Mouse (Mus musculus): ENCODE measurements around the gene Zfp61. TPM values are rescaled to one million over a fixed set of nuclear protein-coding genes. Genes with fewer than 3 reads are reported as not detected.

The Zfp61 gene
- total RNA-seq (2012; rRNA removed) = 9.2 and 9.9 TPM in 2 replicates
- polyA plus RNA-seq (2012; ENCODE audit: insufficient read depth in 1 of 2, insufficient read length in 2 of 2, low read depth in 1 of 2, low replicate concordance in 2 of 2, missing spikeins in 1 of 2) = 10 to 100 TPM in 1 of 2 experiments, not detected in 1; 15.3 TPM

- peak within 1 kb of the TSS; percentile 59 to 76 for H3K4me3 ChIP-seq (ENCODE audit: control insufficient read depth in 1 of 2, insufficient read depth in 1 of 2, low read depth in 2 of 2, low read length in 2 of 2)
- no peaks in the 10 kb centered on the region for H3K9me3 ChIP-seq (replicated peaks; ENCODE audit: insufficient read depth, low read length)
- peak; percentile 72 for DNase-seq (ENCODE audit: low read depth, low spot score)
- peak within 1 kb of the TSS; percentile 55; the same call in 1 of the 2 replicates for H3K27ac ChIP-seq (ENCODE audit: control insufficient read depth, low read depth, low read length)
- no peaks in the 10 kb centered on the region for H3K36me3 ChIP-seq (ENCODE audit: control insufficient read depth in 1 of 2, insufficient read depth in 2 of 2, low read length in 2 of 2)
- H3K4me1 ChIP-seq (ENCODE audit: control insufficient read depth in 1 of 2, insufficient read depth in 2 of 2, low read length in 2 of 2) = no peaks in the 10 kb centered on the region; a peak in 1 of 4 replicates
- H3K9ac ChIP-seq (ENCODE audit: control insufficient read depth, low read depth, low read length, poor library complexity, severe bottlenecking) = peak within 1 kb of the TSS; percentile 65
- H3K79me2 ChIP-seq (ENCODE audit: control insufficient read depth, insufficient read depth, low read length, poor library complexity) = peaks cover 5% of the 10 kb centered on the region
- no peaks in the 10 kb centered on the region for H3K27me3 ChIP-seq (ENCODE audit: control insufficient read depth in 1 of 2, insufficient read depth in 2 of 2, low read length in 2 of 2)
- TF ChIP-seq NELFE (IDR thresholded peaks at IDR 0.05; ENCODE audit: low read depth, low read length) = no peak; the same call in 1 of the 2 replicates
- 0 out of 2 replicates have a peak, but pooled peaks have one; percentile 30 for TF ChIP-seq MXI1 (IDR thresholded peaks at IDR 0.05; ENCODE audit: low read depth, low read length)
- TF ChIP-seq POLR2AphosphoS2 (IDR thresholded peaks at IDR 0.05; ENCODE audit: low read length) = peak; percentile 27; the same call in 1 of the 2 replicates
- TF ChIP-seq MYB (IDR thresholded peaks at IDR 0.05; ENCODE audit: low read depth, low read length) = no peak
- peak in 1 of 2 experiments; percentile 48; a peak in 1 of 4 replicates for TF ChIP-seq POLR2A (IDR thresholded peaks at IDR 0.05; ENCODE audit: control insufficient read depth in 1 of 2, insufficient read depth in 1 of 2, low read depth in 1 of 2, low read length in 2 of 2, poor library complexity in 1 of 2)
- no peak for TF ChIP-seq ELF1 (IDR thresholded peaks at IDR 0.05; ENCODE audit: low read depth, low read length)
- no peak for TF ChIP-seq ZNF384 (IDR thresholded peaks at IDR 0.05; ENCODE audit: low read depth, low read length)
- no peak for TF ChIP-seq SMC3 (IDR thresholded peaks at IDR 0.05; ENCODE audit: low read depth, low read length)
- TF ChIP-seq E2F4 (IDR thresholded peaks at IDR 0.05; ENCODE audit: borderline replicate concordance, low read depth, low read length) = no peak
- TF ChIP-seq CHD1 (IDR thresholded peaks at IDR 0.05; ENCODE audit: low read depth, low read length) = no peak
- TF ChIP-seq TBP (IDR thresholded peaks at IDR 0.05; ENCODE audit: low read depth, low read length) = no peak
- TF ChIP-seq MAZ (IDR thresholded peaks at IDR 0.05; ENCODE audit: low read depth, low read length) = no peak
- TF ChIP-seq RCOR1 (IDR thresholded peaks at IDR 0.05; ENCODE audit: low read depth, low read length) = no peak
- peak; percentile 69; the same call in 1 of the 2 replicates for TF ChIP-seq ZMIZ1 (IDR thresholded peaks at IDR 0.05; ENCODE audit: low read depth, low read length)
- no peak for TF ChIP-seq HCFC1 (IDR thresholded peaks at IDR 0.05; ENCODE audit: low read depth, low read length)
- TF ChIP-seq KAT2A (conservative IDR thresholded peaks at IDR 0.05; ENCODE audit: low read depth, low read length) = no peak
Observed at GRCm38 (mm10) chr7:24300771-24301282, at the start of gene Zfp61. TSS of gene Zfp61 (minus strand) at chr7:24301232.

- H3K9ac ChIP-seq (ENCODE audit: control insufficient read depth, low read depth, low read length, poor library complexity, severe bottlenecking) = no peak within 1 kb of the TSS
- no peak for DNase-seq (ENCODE audit: low read depth, low spot score)
Observed at GRCm38 (mm10) chr7:24348896-24349295, 47.9 kb upstream of the Zfp61 start, which contains the start of gene Lypd5. TSS of gene Lypd5 (plus strand) at chr7:24349196.

More at GRCm38 (mm10) chr7:24348896-24349295, 47.9 kb upstream of the Zfp61 start, which contains the start of gene Lypd5:
- H3K27ac ChIP-seq (ENCODE audit: control insufficient read depth, low read depth, low read length) = no peak within 1 kb of the TSS
- H3K79me2 ChIP-seq (ENCODE audit: control insufficient read depth, insufficient read depth, low read length, poor library complexity) = no peaks in the 10 kb centered on the region
- TF ChIP-seq RCOR1 (IDR thresholded peaks at IDR 0.05; ENCODE audit: low read depth, low read length) = no peak
- no peak for TF ChIP-seq ZC3H11A (IDR thresholded peaks at IDR 0.05; ENCODE audit: low read depth, low read length)
- no peak for TF ChIP-seq TAL1 (IDR thresholded peaks at IDR 0.05; ENCODE audit: low read length)
- no peak for TF ChIP-seq USF1 (IDR thresholded peaks at IDR 0.05; ENCODE audit: low read depth, low read length)
- no peak for TF ChIP-seq SIN3A (IDR thresholded peaks at IDR 0.05; ENCODE audit: low read length)
- TF ChIP-seq KAT2A (conservative IDR thresholded peaks at IDR 0.05; ENCODE audit: low read depth, low read length) = no peak
- TF ChIP-seq E2F4 (IDR thresholded peaks at IDR 0.05; ENCODE audit: borderline replicate concordance, low read depth, low read length) = no peak
- H3K4me3 ChIP-seq (ENCODE audit: control insufficient read depth in 1 of 2, insufficient read depth in 1 of 2, low read depth in 2 of 2, low read length in 2 of 2) = no peak within 1 kb of the TSS
- no peaks in the 10 kb centered on the region for H3K4me1 ChIP-seq (ENCODE audit: control insufficient read depth in 1 of 2, insufficient read depth in 2 of 2, low read length in 2 of 2)
- no peaks in the 10 kb centered on the region for H3K9me3 ChIP-seq (replicated peaks; ENCODE audit: insufficient read depth, low read length)
- no peaks in the 10 kb centered on the region for H3K36me3 ChIP-seq (ENCODE audit: control insufficient read depth in 1 of 2, insufficient read depth in 2 of 2, low read length in 2 of 2)
- peaks cover 0 to 6% of the 10 kb centered on the region in 2 experiments; a peak in 2 of 4 replicates for H3K27me3 ChIP-seq (ENCODE audit: control insufficient read depth in 1 of 2, insufficient read depth in 2 of 2, low read length in 2 of 2)
